Mouse (Mus musculus) ES-E14 (cell line): Measurements from ENCODE around the gene 1700008O03Rik.

ENCODE experiments used
- CHD2 ChIP-seq: IDR thresholded peaks from 2 replicates; pipeline ENCODE4 v1.6.1; 2014; ENCODE audit warnings: mild to moderate bottlenecking, low read depth, low read length, inconsistent platforms
- MAFK ChIP-seq: IDR thresholded peaks from 2 replicates; pipeline ENCODE4 v1.6.1; 2014; ENCODE audit warnings: mild to moderate bottlenecking, low read depth, low read length, inconsistent platforms; ENCODE audit not compliant: insufficient read depth
- ZNF384 ChIP-seq: IDR thresholded peaks from 2 replicates; pipeline ENCODE4 v1.6.1; 2012; ENCODE audit warnings: low read depth, low read length, inconsistent platforms

DNA sequence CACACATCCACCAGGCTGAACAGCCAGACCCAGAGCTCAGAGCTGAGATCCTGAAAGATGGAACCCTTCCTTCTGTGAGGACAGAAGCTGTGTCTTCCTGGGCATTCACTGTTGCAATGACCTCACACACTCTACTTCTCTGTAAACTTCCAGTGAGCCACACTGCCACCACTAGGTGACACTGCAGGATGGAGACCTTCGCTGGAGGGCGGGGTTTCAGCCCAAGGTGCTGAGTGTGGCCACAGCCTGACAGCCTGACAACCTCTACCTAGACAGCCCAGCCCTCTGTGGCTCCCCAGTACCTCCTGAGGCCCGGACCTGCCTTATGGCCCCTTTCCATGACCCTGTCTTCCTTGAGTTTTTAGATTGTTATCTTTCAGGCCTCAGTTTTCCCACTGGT lies 12.9 kb upstream of the 1700008O03Rik start:
- TF ChIP-seq CHD2 (no peak), MAFK (no peak), ZNF384 (no peak)
